Mouse (Mus musculus) right cerebral cortex, postnatal 10 days (tissue): ENCODE measurements around the gene Klrc1.
"Not testable (repeated sequence)": the region's sequence is repeated elsewhere in the genome, so short reads cannot be mapped to it uniquely, and the experiment has no call there.

Source experiments
- DNase-seq, 2 experiments: peaks; one replicate each; pipeline ENCODE4 v3.0.0; 2021; ENCODE audit warnings: low spot score in 2 of 2

Klrc1 gene

DNA sequence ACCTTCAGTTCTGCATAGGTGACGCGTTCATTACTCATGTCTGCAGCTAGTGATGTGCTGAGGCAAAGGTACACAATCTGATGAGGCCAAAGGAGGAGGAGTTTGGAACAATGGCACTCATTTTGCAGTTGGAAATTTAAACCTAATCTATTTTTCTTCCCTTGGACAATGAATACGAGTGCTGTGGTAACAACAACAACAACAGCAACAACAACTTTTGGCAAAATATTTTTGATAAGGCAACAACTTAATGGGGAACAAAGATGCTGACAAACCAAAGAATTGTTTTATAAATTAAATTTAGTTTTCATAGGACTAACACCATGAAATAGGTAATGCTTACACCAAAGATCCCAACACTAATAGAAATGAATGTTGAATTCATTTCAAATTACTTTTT lies at the start of gene Klrc1:
Gene Klrc1 (minus strand): TSS at position 101 of the 400 bp plus-strand sequence.
- DNase-seq = no peak

DNA sequence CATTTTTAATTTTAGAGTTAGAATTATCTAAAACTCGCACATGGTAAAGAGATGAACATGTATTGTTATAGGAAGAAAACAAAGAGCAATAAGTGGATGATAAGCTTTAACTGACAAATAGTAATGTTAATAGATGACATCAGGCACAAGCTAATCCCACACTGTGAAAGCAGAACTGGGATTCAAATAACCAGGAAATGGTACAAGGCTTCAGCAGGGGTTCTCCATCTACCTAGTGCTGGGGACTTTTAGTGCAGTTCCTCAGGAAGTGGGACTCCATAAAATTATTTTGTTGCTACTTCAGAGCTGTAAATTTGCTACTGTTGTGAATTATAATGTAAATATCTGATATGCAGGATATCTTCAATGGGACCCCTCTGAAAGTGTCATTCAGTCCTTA lies 48.5 kb upstream of the Klrc1 start:
- DNase-seq = no peak

DNA sequence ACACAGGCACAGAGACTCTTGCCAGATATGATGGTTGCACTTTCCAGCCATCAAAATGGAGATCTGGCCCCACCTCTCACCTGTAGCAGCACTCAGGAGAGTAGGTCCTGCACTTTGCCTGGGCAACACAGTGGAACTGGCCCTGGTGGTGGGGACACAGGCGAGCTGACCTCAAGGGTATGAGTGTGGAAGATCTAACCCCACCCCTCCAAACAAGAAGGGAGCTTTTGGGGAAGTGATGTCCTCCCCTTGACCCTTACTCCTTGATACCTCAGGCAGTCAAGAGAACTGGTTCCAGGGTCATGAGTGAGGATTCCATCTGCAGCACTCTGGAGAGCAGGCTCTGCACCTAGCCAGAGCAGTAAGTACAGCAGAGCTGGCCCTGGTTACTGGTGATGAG lies 42.6 kb upstream of the Klrc1 start:
- no peak for DNase-seq

DNA sequence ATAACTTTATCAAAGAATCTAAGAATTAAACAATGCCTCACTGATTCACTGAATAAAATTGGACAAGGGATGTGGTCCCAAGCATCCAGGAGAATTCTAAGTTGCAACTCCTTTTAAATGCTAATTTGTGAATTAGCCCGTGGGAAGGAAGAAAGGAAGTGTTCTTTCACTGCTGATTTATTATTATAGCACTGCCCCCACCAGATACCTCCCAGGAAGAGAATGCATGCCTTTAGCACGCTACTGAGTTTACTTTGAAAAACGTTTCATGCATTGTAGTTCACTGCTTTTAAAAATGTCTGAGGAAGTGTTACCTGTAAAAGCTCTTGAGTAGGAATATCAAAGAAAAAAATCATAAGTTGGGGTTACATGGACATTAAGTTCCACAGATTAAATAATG lies 41.7 kb upstream of the Klrc1 start:
- no peak for DNase-seq

DNA sequence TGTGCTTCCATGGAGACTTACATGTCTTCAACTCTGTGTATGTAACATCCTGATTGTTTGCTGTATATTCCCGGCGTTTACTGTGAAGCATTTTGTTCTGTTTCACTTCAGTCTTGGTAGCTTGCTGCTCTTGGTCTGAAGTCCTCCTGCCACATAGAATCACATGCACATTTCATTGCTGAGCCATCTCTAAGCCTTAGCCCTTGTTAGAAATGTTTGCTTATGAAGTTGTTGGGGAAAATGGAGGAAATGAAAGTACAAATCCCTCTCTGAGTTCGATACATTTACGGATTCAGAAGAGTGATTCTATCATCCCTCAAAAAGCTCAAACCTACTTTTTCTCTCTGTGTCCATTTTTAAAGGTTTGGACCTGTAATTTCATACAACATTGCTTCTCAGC lies 38.3 kb upstream of the Klrc1 start, which contains the start of gene Klri1:
Gene Klri1 (minus strand): TSS at position 101 of the 400 bp plus-strand sequence.
- no peak for DNase-seq

DNA sequence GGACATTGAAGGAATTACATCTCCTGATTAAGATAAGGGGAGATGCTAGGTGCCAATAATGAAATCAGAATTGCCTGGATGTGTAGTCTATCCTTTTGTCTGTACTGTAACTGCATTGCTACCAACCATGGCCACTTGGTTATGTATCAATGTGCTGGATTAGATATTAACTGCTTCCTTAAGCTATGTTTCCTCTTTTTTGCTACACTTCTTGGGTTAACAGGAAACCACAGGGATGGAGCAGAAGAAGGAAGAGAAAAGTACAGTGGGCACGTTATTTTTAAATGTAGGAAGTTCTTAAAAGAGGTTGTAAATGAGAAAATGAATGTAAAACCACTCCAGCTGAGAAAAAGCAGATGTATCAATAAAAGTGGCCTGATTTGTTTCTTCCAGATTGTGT lies 34.8 kb upstream of the Klrc1 start:
- no peak for DNase-seq

DNA sequence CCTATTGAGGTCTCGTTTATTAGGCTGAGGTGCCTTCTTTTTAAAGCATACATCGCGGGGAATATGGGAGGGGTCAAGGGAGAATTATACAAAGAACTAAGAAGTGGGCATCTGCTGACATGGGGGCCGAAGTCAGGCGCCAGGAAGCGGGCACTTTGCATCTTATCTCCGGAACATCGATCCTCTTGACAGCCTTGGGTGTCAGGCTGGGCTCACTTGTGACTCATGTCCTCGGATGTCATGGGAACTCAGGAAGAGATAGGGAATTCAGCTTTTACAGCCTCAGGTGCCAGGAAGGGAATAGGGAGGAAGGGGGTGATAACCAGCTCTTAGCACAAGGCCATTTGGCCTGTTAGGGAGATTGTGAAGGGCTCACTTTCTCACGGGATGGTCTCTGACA lies 12.7 kb upstream of the Klrc1 start:
- not testable (repeated sequence) for DNase-seq

DNA sequence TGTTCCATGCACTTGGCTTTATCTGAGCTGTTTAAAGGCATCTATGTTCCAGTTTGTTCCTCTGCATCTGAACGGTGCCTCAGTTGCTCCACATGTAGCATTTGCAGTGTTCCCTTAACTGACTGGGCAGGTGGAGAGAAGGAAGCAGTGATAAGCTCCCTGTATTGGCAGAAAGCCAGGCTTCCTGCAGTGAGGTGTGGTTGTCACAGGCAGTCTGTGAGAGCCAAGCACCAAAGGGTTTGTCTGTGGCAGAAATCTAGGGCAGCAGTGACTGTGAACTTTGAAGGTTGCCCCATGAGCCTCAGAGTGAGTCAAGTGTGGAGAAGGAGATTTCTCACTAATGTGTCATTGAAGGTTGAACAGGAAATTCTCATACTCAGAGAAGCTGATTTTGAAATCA lies 1.6 kb upstream of the Klrc1 start:
- DNase-seq = no peak

DNA sequence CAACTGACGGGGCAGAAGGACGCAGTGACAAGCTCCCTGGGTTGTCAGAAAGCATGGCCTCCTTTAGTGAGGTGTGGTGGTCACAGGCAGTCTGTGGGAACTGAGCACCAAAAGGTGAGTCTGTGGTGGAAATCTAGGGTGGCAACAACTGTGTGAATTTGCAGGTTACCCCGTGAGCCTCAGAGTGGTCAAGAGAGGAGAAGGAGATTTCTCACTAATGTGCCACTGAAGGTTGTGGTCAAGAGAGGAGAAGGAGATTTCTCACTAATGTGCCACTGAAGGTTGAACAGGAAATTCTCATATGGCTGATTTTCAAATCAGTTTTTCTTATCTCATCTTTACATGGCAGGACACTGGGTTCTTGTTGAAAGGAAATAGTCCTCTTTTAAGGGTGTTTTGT lies 17.5 kb downstream of the Klrc1 start:
- not testable (repeated sequence) for DNase-seq

DNA sequence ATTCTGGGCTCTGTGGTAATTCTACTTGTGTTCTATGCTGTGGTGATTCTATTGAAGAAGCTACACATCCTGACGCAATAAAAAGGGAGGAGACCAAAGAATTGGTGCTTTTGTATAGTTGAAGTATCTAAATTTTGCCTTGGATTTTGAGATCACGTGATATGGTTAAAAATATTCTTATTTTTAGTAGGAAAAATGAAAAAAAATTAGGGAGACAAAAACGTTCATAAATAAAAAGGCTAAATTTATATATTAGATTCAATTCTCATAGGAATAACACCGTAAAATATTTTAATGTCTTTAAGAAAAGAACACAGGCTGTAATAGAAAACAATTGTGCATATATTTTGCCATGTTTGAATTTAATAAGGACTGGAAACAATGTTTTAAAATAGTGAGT lies 18.2 kb downstream of the Klrc1 start, which contains the start of gene Klrc2:
Gene Klrc2 (minus strand): TSS at position 101 of the 400 bp plus-strand sequence.
- DNase-seq = not testable (repeated sequence)

DNA sequence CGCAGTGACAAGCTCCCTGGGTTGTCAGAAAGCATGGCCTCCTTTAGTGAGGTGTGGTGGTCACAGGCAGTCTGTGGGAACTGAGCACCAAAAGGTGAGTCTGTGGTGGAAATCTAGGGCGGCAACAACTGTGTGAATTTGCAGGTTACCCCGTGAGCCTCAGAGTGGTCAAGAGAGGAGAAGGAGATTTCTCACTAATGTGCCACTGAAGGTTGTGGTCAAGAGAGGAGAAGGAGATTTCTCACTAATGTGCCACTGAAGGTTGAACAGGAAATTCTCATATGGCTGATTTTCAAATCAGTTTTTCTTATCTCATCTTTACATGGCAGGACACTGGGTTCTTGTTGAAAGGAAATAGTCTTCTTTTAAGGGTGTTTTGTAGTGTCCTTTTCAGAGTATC lies 34.7 kb downstream of the Klrc1 start:
- not testable (repeated sequence) for DNase-seq

DNA sequence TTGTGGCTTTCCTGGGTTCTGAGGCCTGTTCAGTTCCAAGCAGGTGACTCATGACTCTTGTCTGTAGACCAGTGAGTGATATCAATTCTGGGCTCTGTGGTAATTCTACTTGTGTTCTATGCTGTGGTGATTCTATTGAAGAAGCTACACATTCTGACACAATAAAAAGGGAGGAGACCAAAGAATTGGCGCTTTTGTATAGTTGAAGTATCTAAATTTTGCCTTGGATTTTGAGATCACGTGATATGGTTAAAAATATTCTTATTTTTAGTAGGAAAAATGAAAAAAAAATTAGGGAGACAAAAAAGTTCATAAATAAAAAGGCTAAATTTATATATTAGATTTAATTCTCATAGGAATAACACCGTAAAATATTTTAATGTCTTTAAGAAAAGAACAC lies 35.5 kb downstream of the Klrc1 start, which contains the start of gene Klrc3:
Gene Klrc3 (minus strand): TSS at position 101 of the 400 bp plus-strand sequence.
- not testable (repeated sequence) for DNase-seq

DNA sequence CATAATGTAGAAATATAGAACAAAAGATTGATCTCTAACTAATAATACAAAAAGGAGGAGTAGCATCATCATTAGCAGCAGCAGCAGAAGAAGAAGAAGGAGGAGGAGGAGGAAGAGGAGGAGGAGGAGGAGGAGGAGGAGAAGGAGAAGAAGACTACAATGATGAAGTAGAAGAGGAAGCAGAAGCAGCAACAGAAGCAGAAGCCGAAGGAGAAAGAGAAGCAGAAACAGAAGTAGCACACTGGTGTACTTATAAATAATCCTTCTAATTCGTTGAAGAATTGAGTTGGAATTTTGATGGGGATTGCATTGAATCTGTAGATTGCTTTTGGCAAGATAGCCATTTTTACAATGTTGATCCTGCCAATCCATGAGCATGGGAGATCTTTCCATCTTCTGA lies 47.7 kb downstream of the Klrc1 start:
- not testable (repeated sequence) for DNase-seq

DNA sequence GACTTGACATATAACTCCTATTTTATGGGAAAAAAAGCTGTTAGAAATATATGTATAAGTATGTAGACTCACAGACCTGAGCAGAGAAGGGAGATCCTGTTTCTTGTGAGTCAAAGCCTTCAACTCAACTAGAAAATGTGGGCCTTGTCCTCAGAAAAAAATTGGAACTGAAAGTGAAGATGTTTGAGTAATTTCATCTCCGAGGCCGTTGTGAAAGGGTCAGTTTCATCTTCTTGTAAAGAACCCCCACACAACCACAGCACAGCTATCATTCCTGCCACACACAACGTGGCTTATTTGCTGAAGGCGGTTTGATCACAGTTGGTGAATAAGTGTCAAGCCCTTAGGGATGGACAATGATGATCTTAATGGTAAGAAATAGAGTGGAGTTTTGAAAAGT lies 55.0 kb downstream of the Klrc1 start, which contains the start of gene Klrk1:
Gene Klrk1 (minus strand): TSS at position 130 of the 400 bp plus-strand sequence.
- no peak for DNase-seq
